Mouse (Mus musculus) stomach, postnatal 0 days (tissue): ENCODE data around the gene Smtnl1.

ENCODE experiments used
- CTCF ChIP-seq: IDR thresholded peaks from 2 replicates; pipeline ENCODE4 v1.5.1; 2016; ENCODE audit warnings: antibody characterized with exemption, low read depth, mild to moderate bottlenecking, moderate library complexity
- EP300 ChIP-seq: optimal IDR thresholded peaks from 2 replicates; pipeline ENCODE3; 2016; ENCODE audit warnings: antibody characterized with exemption

GRCm38 (mm10) chr2:84783840-84784566 is 38.4 kb downstream of the Smtnl1 start:
- TF ChIP-seq CTCF (no peak), EP300 (no peak)
